20 mouse cellular contexts compared by ENCODE assay signal in the genomic region with DNA sequence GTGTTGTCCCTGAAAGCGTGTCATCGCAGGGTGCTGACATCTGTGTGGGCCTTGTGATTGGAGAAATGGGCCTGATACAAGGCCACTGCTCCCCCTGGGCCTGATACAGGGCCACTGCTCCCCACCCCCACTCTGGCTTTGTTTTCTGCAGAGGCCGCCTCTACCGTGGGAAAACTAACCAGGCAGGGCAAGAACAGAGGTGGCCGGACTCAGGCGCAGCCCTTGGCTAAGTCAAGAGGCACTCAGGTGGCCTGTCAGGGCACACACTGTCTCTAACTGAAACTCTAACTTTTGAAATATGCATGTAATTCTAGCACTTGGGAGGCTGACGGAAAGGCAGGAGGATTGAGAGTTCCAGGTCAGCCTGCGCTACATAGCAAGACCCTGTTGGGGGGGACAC. TPM values are rescaled to one million over a fixed set of nuclear protein-coding genes. Genes with fewer than 3 reads are reported as not detected.
A peak's percentile ranks its signal among the peaks of the same experiment; 100 is the strongest.
DNase-seq lines count a peak whose midpoint lies in the region; ATAC-seq lines count a peak whose summit lies in the region.
"Had no signal": no experiment of that assay in that cellular context is flagged by ENCODE, and none has a peak within 500 bp of the region (broad histone marks: within the 10 kb centered on the region; RNA-seq: fewer than 3 reads in every experiment).

No protein-coding gene starts in this region.

- H3K9ac ChIP-seq in heart, embryonic 12.5 days, result 0 out of 2 replicates have a peak overlapping the region, but pooled peaks have one; percentile 32
- H3K9ac ChIP-seq in heart, embryonic 11.5 days (ENCODE audit: low read depth, low read length), result no peak overlapping the region
- H3K9ac ChIP-seq: lung, embryonic 15.5 days; neural tube, embryonic 13.5 days had no signal

- H3K4me1 ChIP-seq in heart, embryonic 12.5 days (replicated peaks), result peaks cover 100% of the 10 kb centered on the region
- H3K4me1 ChIP-seq in heart, embryonic 11.5 days (ENCODE audit: control insufficient read depth, insufficient read depth, low read length), result peaks cover 91% of the 10 kb centered on the region
- H3K4me1 ChIP-seq in embryonic facial prominence, embryonic 10.5 days, result peaks cover 86% of the 10 kb centered on the region

- no peaks in the 10 kb centered on the region for H3K9me3 ChIP-seq in heart, embryonic 12.5 days (replicated peaks)
- H3K9me3 ChIP-seq in heart, embryonic 11.5 days (replicated peaks; ENCODE audit: control insufficient read depth, low read length), result no peaks in the 10 kb centered on the region
- no peaks in the 10 kb centered on the region for H3K9me3 ChIP-seq in embryonic facial prominence, embryonic 10.5 days
- H3K9me3 ChIP-seq: lung, embryonic 15.5 days; neural tube, embryonic 13.5 days had no signal

- no peak overlapping the region for H3K27ac ChIP-seq in heart, embryonic 12.5 days (ENCODE audit: poor library complexity, severe bottlenecking)
- no peak overlapping the region for H3K27ac ChIP-seq in heart, embryonic 11.5 days (ENCODE audit: low read depth, low read length)
- peak overlapping the region; percentile 63; the same call in 1 of the 2 replicates for H3K27ac ChIP-seq in embryonic facial prominence, embryonic 10.5 days (replicated peaks)
- H3K27ac ChIP-seq: lung, embryonic 15.5 days had no signal

- H3K4me3 ChIP-seq in heart, embryonic 12.5 days, result no peak overlapping the region
- no peak overlapping the region for H3K4me3 ChIP-seq in heart, embryonic 11.5 days (ENCODE audit: low read depth, low read length)
- no peak overlapping the region for H3K4me3 ChIP-seq in embryonic facial prominence, embryonic 10.5 days
- H3K4me3 ChIP-seq: lung, embryonic 15.5 days; neural tube, embryonic 13.5 days had no signal

- ATAC-seq in heart, embryonic 12.5 days (ENCODE audit: insufficient number of reproducible peaks, low FRiP score), result no peak
- ATAC-seq in heart, embryonic 11.5 days (replicated peaks; ENCODE audit: insufficient number of reproducible peaks, low FRiP score, low TSS enrichment), result no peak
- ATAC-seq: hindbrain, embryonic 16.5 days had no signal

- DNase-seq in kidney, postnatal 4 days, result peak; percentile 46 to 66
- DNase-seq in kidney, postnatal 10 days, result no peak
- no peak for DNase-seq in embryonic facial prominence, embryonic 10.5 days (ENCODE audit: low spot score)
- DNase-seq in lung, postnatal 10 days, result peak; percentile 44
- no peak for DNase-seq in gastrocnemius, adult 18-20 months (ENCODE audit: low spot score)
- DNase-seq in spleen, postnatal 10 days (ENCODE audit: low spot score in 2 of 2), result no peak
- DNase-seq: adrenal gland, postnatal 10 days; cerebellum, adult 2 months; gastrocnemius, postnatal 10 days; heart, adult 18-20 months; heart, postnatal 4 days; liver; retina, postnatal 1 day; thymus, adult 18-20 months had no signal

- no peaks in the 10 kb centered on the region for H3K36me3 ChIP-seq in heart, embryonic 12.5 days
- H3K36me3 ChIP-seq in heart, embryonic 11.5 days (ENCODE audit: control insufficient read depth, insufficient read depth, low read length), result no peaks in the 10 kb centered on the region
- peaks cover 57% of the 10 kb centered on the region for H3K36me3 ChIP-seq in embryonic facial prominence, embryonic 10.5 days (replicated peaks)
- H3K36me3 ChIP-seq: lung, embryonic 15.5 days; neural tube, embryonic 13.5 days had no signal

- no peak overlapping the region for H3K4me2 ChIP-seq in heart, embryonic 12.5 days
- no peak overlapping the region for H3K4me2 ChIP-seq in heart, embryonic 11.5 days
- H3K4me2 ChIP-seq: lung, embryonic 15.5 days; midbrain, embryonic 11.5 days; neural tube, embryonic 13.5 days had no signal

- WGBS in heart, embryonic 12.5 days, result 73% methylated on average over 8 of the region's 8 CpGs
- WGBS in heart, embryonic 11.5 days (ENCODE audit: insufficient replicate concordance), result 77% methylated on average over 8 of the region's 8 CpGs
- WGBS in embryonic facial prominence, embryonic 10.5 days, result 78% methylated on average over 8 of the region's 8 CpGs

- H3K27me3 ChIP-seq in heart, embryonic 12.5 days (replicated peaks), result no peaks in the 10 kb centered on the region
- no peaks in the 10 kb centered on the region for H3K27me3 ChIP-seq in heart, embryonic 11.5 days (ENCODE audit: control insufficient read depth, insufficient read depth, low read length)
- no peaks in the 10 kb centered on the region for H3K27me3 ChIP-seq in embryonic facial prominence, embryonic 10.5 days (replicated peaks; ENCODE audit: low read depth, poor library complexity, severe bottlenecking)

RNA-seq across cellular contexts. Expression of gene Sulf2, which starts 10.4 kb away (rescaled TPM):
- 136 and 137 TPM in 2 replicates for polyA plus RNA-seq in heart, embryonic 12.5 days (2016; fragmentation: Nextera tagmentation; extraction: Ambion mirVana)
- polyA plus RNA-seq in heart, embryonic 11.5 days (2014; fragmentation: Nextera tagmentation; extraction: Ambion mirVana), result 111 and 114 TPM in 2 replicates
- polyA plus RNA-seq in embryonic facial prominence, embryonic 10.5 days (2016; fragmentation: Nextera tagmentation; extraction: Ambion mirVana), result 115 and 131 TPM in 2 replicates
- total RNA-seq in gastrocnemius, adult 18-20 months (2021), result 10 to 100 TPM in 1 of 2 experiments, 1 to 10 TPM in 1; 8.7 to 12.3 TPM

Comparison
In these comparisons a context has a peak if more than half of its experiments do, and no peak if none do; other contexts are left out.
1. DNase-seq: peak in kidney, postnatal 4 days (2 of 2) and lung, postnatal 10 days (single experiment); none in kidney, postnatal 10 days (single experiment), embryonic facial prominence, embryonic 10.5 days (single experiment), gastrocnemius, adult 18-20 months (single experiment) and spleen, postnatal 10 days (0 of 2).